Mouse (Mus musculus): ENCODE data around the gene Hoxb5.

DNA sequence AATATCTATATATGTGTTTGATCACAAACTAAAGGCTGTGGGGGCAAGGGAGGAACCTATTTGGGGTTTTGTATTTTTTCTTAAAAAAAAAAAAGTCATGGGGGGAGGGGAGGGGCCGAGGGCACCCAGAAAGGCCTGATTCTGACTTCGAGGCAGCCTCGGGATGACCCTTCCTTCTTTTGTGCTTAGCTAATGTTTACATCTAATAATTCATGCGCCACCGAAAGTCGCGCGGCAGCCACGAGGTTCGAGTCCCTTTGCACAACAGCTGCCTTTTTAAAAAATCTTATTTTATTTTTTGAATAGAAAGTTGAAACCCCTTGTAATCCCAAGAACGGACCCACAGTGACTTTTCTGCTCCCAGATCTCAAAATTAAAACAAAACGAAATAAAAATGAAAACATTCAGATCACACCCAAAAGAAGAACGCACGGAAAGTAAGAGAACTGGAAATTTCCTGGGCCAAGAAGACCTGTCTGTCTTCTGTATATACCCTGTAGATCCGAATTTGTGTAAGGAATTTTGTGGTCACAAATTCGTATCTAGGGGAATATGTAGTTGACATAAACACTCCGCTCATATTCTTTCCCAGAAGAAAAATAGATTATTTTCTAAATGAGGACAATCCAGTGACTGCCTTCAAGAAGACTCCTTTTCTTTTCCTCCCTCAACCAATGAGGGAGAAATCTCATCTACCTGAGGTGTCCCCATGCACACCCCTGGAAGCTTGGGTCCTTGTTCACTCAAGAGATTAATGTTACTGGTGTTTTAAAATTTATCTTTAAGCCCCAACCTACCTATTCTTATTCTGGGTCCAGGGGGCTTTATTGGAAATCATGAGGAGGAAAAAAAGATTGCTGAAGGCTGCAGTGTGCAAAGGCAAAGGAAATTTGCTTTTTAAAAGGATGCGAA, 13.8 kb downstream of the Hoxb5 start:
- TF ChIP-seq CTCF (IDR thresholded peaks at IDR 0.05; ENCODE audit: control insufficient read depth, insufficient read depth, low read length) (no peak), POLR2A (IDR thresholded peaks at IDR 0.05; ENCODE audit: borderline replicate concordance, control insufficient read depth, low read depth, low read length) (no peak)

All from bone marrow, adult 2 months (tissue).